Mouse (Mus musculus) limb, embryonic 11.5 days (tissue): ENCODE measurements around the gene Hace1. TPM values are rescaled to one million over a fixed set of nuclear protein-coding genes. Genes with fewer than 3 reads are reported as not detected.

Experiments used
- ATAC-seq: fragments of 200-750 bp; cut with Nextera tagmentation; 2 replicates; pipeline ENCODE4 v1.8.0; 2017; ENCODE audit warnings: low read depth; ENCODE audit not compliant: insufficient number of reproducible peaks, low FRiP score, low TSS enrichment
- DNase-seq: peaks from one replicate; pipeline ENCODE4 v3.0.0-alpha.2; 2015; ENCODE audit warnings: low spot score
- H3K27ac ChIP-seq: fragments of 300-500 bp; sonication (generic); replicated peaks from 2 replicates; pipeline ENCODE4 v1.5.1; 2014; ENCODE audit warnings: low read depth, mild to moderate bottlenecking, low read length
- H3K27me3 ChIP-seq: fragments of 300-500 bp; sonication (generic); 2 replicates; pipeline ENCODE4 v1.6.1; 2014; ENCODE audit warnings: mild to moderate bottlenecking, low read length, mixed read lengths; ENCODE audit not compliant: control insufficient read depth, insufficient read depth
- H3K36me3 ChIP-seq: fragments of 300-500 bp; sonication (generic); 2 replicates; pipeline ENCODE4 v1.6.1; 2014; ENCODE audit warnings: mild to moderate bottlenecking, low read length, moderate library complexity, mixed read lengths; ENCODE audit not compliant: control insufficient read depth, insufficient read depth
- H3K4me1 ChIP-seq: fragments of 300-500 bp; sonication (generic); 2 replicates; pipeline ENCODE4 v1.6.1; 2014; ENCODE audit warnings: low read length, mixed read lengths; ENCODE audit not compliant: control insufficient read depth, insufficient read depth
- H3K4me2 ChIP-seq: fragments of 300-500 bp; sonication (generic); 2 replicates; pipeline ENCODE4 v1.6.1; 2014; ENCODE audit warnings: low read depth, mild to moderate bottlenecking, moderate library complexity; ENCODE audit not compliant: severe bottlenecking
- H3K4me3 ChIP-seq: fragments of 300-500 bp; sonication (generic); 2 replicates; pipeline ENCODE4 v1.5.1; 2014; ENCODE audit warnings: low read depth, low read length
- H3K9ac ChIP-seq: fragments of 300-500 bp; sonication (generic); 2 replicates; pipeline ENCODE4 v1.6.1; 2014; ENCODE audit warnings: mild to moderate bottlenecking, low read length
- H3K9me3 ChIP-seq: fragments of 300-500 bp; sonication (generic); 2 replicates; pipeline ENCODE4 v1.6.1; 2016; ENCODE audit warnings: low read length; ENCODE audit not compliant: control insufficient read depth
- WGBS: fragments of 180-500 bp; shearing (Covaris S2); extraction: QIAGEN DNeasy Blood & Tissue Kit; methylation state at CpG from one replicate; pipeline ENCODE4 v1.1.7; 2014; 5-methylcytosine and 5-hydroxymethylcytosine counted together
- polyA plus RNA-seq: library from polyadenylated mRNA; unstranded; fragments of >200 nt; fragmentation: Nextera tagmentation; extraction: Ambion mirVana; gene quantifications from 2 replicates; pipeline ENCODE4 v1.2.1, GENCODE M21; 2014

Gene Hace1
- polyA plus RNA-seq, 1 experiment from 2014 or later, result 29.2 TPM

GRCm38 (mm10) chr10:45662015-45662414, 84.4 kb downstream of the Hace1 start:
- DNase-seq (no peak), ATAC-seq (no peak)
- no peaks in the 10 kb centered on the region for H3K9me3 ChIP-seq
- H3K27me3 ChIP-seq, result no peaks in the 10 kb centered on the region
- H3K9ac ChIP-seq, result no peak overlapping the region
- no peaks in the 10 kb centered on the region for H3K36me3 ChIP-seq
- H3K4me2 ChIP-seq, result no peak overlapping the region
- H3K4me1 ChIP-seq, result no peaks in the 10 kb centered on the region
- no peak overlapping the region for H3K4me3 ChIP-seq
- H3K27ac ChIP-seq, result no peak overlapping the region
- WGBS, result 93% methylated on average over 9 of the region's 9 CpGs

GRCm38 (mm10) chr10:45668266-45668665, 90.6 kb downstream of the Hace1 start:
- Histone ChIP-seq H3K9ac (no peak overlapping the region), H3K27me3 (no peaks in the 10 kb centered on the region), H3K9me3 (no peaks in the 10 kb centered on the region), H3K4me3 (no peak overlapping the region), H3K36me3 (no peaks in the 10 kb centered on the region), H3K4me1 (no peaks in the 10 kb centered on the region), H3K27ac (no peak overlapping the region), H3K4me2 (no peak overlapping the region)
- whole genome bisulfite sequencing, result 92% methylated on average over 2 of the region's 2 CpGs
- DNase-seq, result no peak
- ATAC-seq, result no peak

- no peaks in the 10 kb centered on the region for H3K9me3 ChIP-seq
- no peak overlapping the region for H3K9ac ChIP-seq
- H3K27ac ChIP-seq, result no peak overlapping the region
- H3K36me3 ChIP-seq, result no peaks in the 10 kb centered on the region; the same call in 1 of the 2 replicates
- no peak for ATAC-seq
- H3K4me1 ChIP-seq, result no peaks in the 10 kb centered on the region; the same call in 1 of the 2 replicates
- H3K4me3 ChIP-seq, result no peak overlapping the region
- no peaks in the 10 kb centered on the region for H3K27me3 ChIP-seq
- no peak for DNase-seq
- H3K4me2 ChIP-seq, result no peak overlapping the region
Observed at GRCm38 (mm10) chr10:45676796-45677195, 99.2 kb downstream of the Hace1 start.

GRCm38 (mm10) chr10:45686191-45686590, 108.6 kb downstream of the Hace1 start:
- H3K36me3 ChIP-seq, result no peaks in the 10 kb centered on the region
- H3K27me3 ChIP-seq, result no peaks in the 10 kb centered on the region
- 77% methylated on average over 1 of the region's 1 CpGs for WGBS
- no peak overlapping the region for H3K4me3 ChIP-seq
- no peak overlapping the region for H3K4me2 ChIP-seq
- no peaks in the 10 kb centered on the region for H3K4me1 ChIP-seq
- DNase-seq, result no peak
- H3K9me3 ChIP-seq, result no peaks in the 10 kb centered on the region
- ATAC-seq, result no peak
- no peak overlapping the region for H3K27ac ChIP-seq
- H3K9ac ChIP-seq, result no peak overlapping the region

GRCm38 (mm10) chr10:45694931-45695330, 117.3 kb downstream of the Hace1 start:
- Histone ChIP-seq H3K4me3 (no peak overlapping the region), H3K36me3 (no peaks in the 10 kb centered on the region), H3K27me3 (no peaks in the 10 kb centered on the region), H3K9ac (no peak overlapping the region), H3K4me1 (no peaks in the 10 kb centered on the region), H3K9me3 (no peaks in the 10 kb centered on the region), H3K4me2 (no peak overlapping the region), H3K27ac (no peak overlapping the region)
- no peak for DNase-seq
- no peak for ATAC-seq

- no peak overlapping the region for H3K4me2 ChIP-seq
- no peak overlapping the region for H3K27ac ChIP-seq
- no peak overlapping the region for H3K4me3 ChIP-seq
- DNase-seq (no peak), ATAC-seq (no peak)
- WGBS, result 90% methylated on average over 1 of the region's 1 CpGs
- H3K36me3 ChIP-seq, result no peaks in the 10 kb centered on the region
- H3K9ac ChIP-seq, result no peak overlapping the region
- H3K9me3 ChIP-seq, result no peaks in the 10 kb centered on the region
- no peaks in the 10 kb centered on the region for H3K4me1 ChIP-seq
- H3K27me3 ChIP-seq, result no peaks in the 10 kb centered on the region
Observed at GRCm38 (mm10) chr10:45695522-45695921, 117.9 kb downstream of the Hace1 start.

- ATAC-seq, result no peak
Observed at GRCm38 (mm10) chr10:45698930-45699329, 121.3 kb downstream of the Hace1 start.

GRCm38 (mm10) chr10:45706849-45707248, 129.2 kb downstream of the Hace1 start:
- Histone ChIP-seq H3K36me3 (no peaks in the 10 kb centered on the region), H3K27ac (no peak overlapping the region), H3K9me3 (no peaks in the 10 kb centered on the region), H3K27me3 (no peaks in the 10 kb centered on the region), H3K4me1 (no peaks in the 10 kb centered on the region), H3K4me2 (no peak overlapping the region), H3K4me3 (no peak overlapping the region), H3K9ac (no peak overlapping the region)
- 94% methylated on average over 2 of the region's 2 CpGs for WGBS
- DNase-seq, result no peak
- no peak for ATAC-seq

More at GRCm38 (mm10) chr10:45698930-45699329, 121.3 kb downstream of the Hace1 start:
- H3K4me3 ChIP-seq, result no peak overlapping the region
- no peaks in the 10 kb centered on the region for H3K4me1 ChIP-seq
- H3K9me3 ChIP-seq, result no peaks in the 10 kb centered on the region
- H3K4me2 ChIP-seq, result no peak overlapping the region
- H3K36me3 ChIP-seq, result peaks cover 2% of the 10 kb centered on the region; the same call in 1 of the 2 replicates
- no peak overlapping the region for H3K9ac ChIP-seq
- H3K27me3 ChIP-seq, result no peaks in the 10 kb centered on the region
- DNase-seq, result no peak
- no peak overlapping the region for H3K27ac ChIP-seq
- WGBS, result 85% methylated on average over 3 of the region's 3 CpGs

- Histone ChIP-seq H3K4me2 (no peak overlapping the region), H3K27me3 (no peaks in the 10 kb centered on the region), H3K36me3 (no peaks in the 10 kb centered on the region), H3K27ac (no peak overlapping the region), H3K4me3 (no peak overlapping the region), H3K9me3 (no peaks in the 10 kb centered on the region), H3K9ac (no peak overlapping the region), H3K4me1 (no peaks in the 10 kb centered on the region)
- ATAC-seq (no peak), DNase-seq (no peak)
- WGBS, result 94% methylated on average over 3 of the region's 3 CpGs
Observed at GRCm38 (mm10) chr10:45710848-45711247, 133.2 kb downstream of the Hace1 start.
